Mouse (Mus musculus) small intestine, adult 2 months (tissue): ENCODE data around the gene Otud7a. TPM values are rescaled to one million over a fixed set of nuclear protein-coding genes. Genes with fewer than 3 reads are reported as not detected.
A peak's percentile ranks its signal among the peaks of the same experiment; 100 is the strongest.

Source experiments
- H3K27ac ChIP-seq: fragments of 200-500 bp; 2 replicates; pipeline ENCODE4 v1.5.1; 2012; ENCODE audit warnings: low read depth, low read length, control low read depth, inconsistent platforms; ENCODE audit not compliant: insufficient read depth
- H3K27me3 ChIP-seq: fragments of 200-500 bp; 2 replicates; pipeline ENCODE4 v1.6.1; 2012; ENCODE audit warnings: mild to moderate bottlenecking, moderate library complexity, low read length, inconsistent platforms; ENCODE audit not compliant: control insufficient read depth, insufficient read depth
- H3K36me3 ChIP-seq: fragments of 200-500 bp; 2 replicates; pipeline ENCODE4 v1.6.1; 2012; ENCODE audit warnings: mild to moderate bottlenecking, low read length, control low read depth, inconsistent platforms; ENCODE audit not compliant: control insufficient read depth, insufficient read depth
- H3K4me1 ChIP-seq: fragments of 200-500 bp; 2 replicates; pipeline ENCODE4 v1.6.1; 2012; ENCODE audit warnings: low read length, inconsistent platforms, mixed read lengths; ENCODE audit not compliant: control insufficient read depth, insufficient read depth, insufficient read length
- H3K4me3 ChIP-seq: fragments of 200-500 bp; 2 replicates; pipeline ENCODE4 v1.5.1; 2012; ENCODE audit warnings: low read depth, mild to moderate bottlenecking, control low read depth, inconsistent platforms, low read length, moderate library complexity
- CTCF ChIP-seq: fragments of 200-500 bp; IDR thresholded peaks from 2 replicates; pipeline ENCODE4 v1.5.1; 2012; ENCODE audit warnings: low read depth, mild to moderate bottlenecking, control low read depth, inconsistent platforms, low read length, moderate library complexity, mixed read lengths; ENCODE audit not compliant: insufficient replicate concordance, insufficient read length; ENCODE audit errors: extremely low read depth
- POLR2A ChIP-seq: fragments of 200-500 bp; IDR thresholded peaks from 2 replicates; pipeline ENCODE4 v1.6.1; 2012; ENCODE audit warnings: low read depth, mild to moderate bottlenecking, control low read depth, inconsistent platforms, low read length, moderate library complexity
- WGBS: fragments of 180-500 bp; shearing (Covaris S2); methylation state at CpG from one replicate; pipeline ENCODE4 v1.1.7; 2018; 5-methylcytosine and 5-hydroxymethylcytosine counted together
- polyA plus RNA-seq: library from polyadenylated mRNA; depleted of rRNA; stranded (reverse); fragments of >200 nt; gene quantifications from 2 replicates; pipeline ENCODE4 v1.2.3, GENCODE M21; 2012

Gene Otud7a
- polyA plus RNA-seq, 1 experiment = 0.15 TPM

DNA sequence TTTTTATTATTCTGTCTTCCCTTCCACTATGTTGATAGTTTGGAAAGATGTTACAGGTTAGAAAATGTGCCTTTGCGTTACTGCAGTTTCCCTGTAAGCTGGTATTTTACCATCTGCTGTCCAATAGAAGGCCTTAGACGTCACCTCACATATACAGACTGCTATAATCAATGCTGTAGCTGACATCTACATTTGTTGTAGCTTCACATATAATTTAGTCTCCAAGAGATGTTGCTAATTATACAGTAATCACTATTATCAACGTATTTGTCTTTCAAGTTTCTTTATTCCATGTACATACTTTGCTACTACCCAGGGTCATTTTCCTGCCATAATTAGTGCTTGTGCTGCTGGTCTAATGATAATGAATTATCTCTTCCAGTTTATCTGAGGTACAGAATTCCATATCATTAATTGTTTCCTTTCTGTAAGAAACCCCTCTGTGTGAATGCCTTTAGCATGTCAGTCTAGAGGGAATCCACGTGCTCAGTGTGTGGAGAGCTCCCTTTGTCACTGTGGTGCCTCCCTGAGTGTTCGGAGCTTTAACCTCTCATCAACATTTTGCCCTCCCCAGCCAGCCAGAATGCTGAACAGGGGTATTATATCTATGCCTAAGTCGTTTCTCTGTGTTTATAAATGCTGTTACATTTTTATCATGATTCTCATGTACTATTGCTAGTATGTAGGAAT is 280.6 kb downstream of the Otud7a start:
- Histone ChIP-seq H3K27ac (no peak overlapping the region), H3K4me1 (no peaks in the 10 kb centered on the region), H3K27me3 (no peaks in the 10 kb centered on the region), H3K4me3 (no peak overlapping the region), H3K36me3 (no peaks in the 10 kb centered on the region)
- no peak for TF ChIP-seq CTCF
- TF ChIP-seq POLR2A = no peak
- WGBS = 62% methylated on average over 6 of the region's 6 CpGs

GRCm38 (mm10) chr7:63729605-63730004 is 285.1 kb downstream of the Otud7a start:
- no peaks in the 10 kb centered on the region for H3K36me3 ChIP-seq
- TF ChIP-seq CTCF = no peak
- TF ChIP-seq POLR2A = no peak
- H3K27ac ChIP-seq = no peak overlapping the region
- no peak overlapping the region for H3K4me3 ChIP-seq
- 86% methylated on average over 5 of the region's 5 CpGs for whole genome bisulfite sequencing
- no peaks in the 10 kb centered on the region for H3K4me1 ChIP-seq
- H3K27me3 ChIP-seq = no peaks in the 10 kb centered on the region

GRCm38 (mm10) chr7:63730012-63730411 is 285.5 kb downstream of the Otud7a start:
- no peak overlapping the region for H3K27ac ChIP-seq
- no peaks in the 10 kb centered on the region for H3K4me1 ChIP-seq
- H3K27me3 ChIP-seq = no peaks in the 10 kb centered on the region
- no peaks in the 10 kb centered on the region for H3K36me3 ChIP-seq
- no peak overlapping the region for H3K4me3 ChIP-seq
- no peak for TF ChIP-seq CTCF
- no peak for TF ChIP-seq POLR2A

- H3K4me1 ChIP-seq = no peaks in the 10 kb centered on the region
- H3K27me3 ChIP-seq = no peaks in the 10 kb centered on the region
- H3K27ac ChIP-seq = no peak overlapping the region
- no peak overlapping the region for H3K4me3 ChIP-seq
- WGBS = 51% methylated on average over 4 of the region's 4 CpGs
- TF ChIP-seq CTCF (peak; percentile 28; the same call in 1 of the 2 replicates), POLR2A (no peak)
- no peaks in the 10 kb centered on the region for H3K36me3 ChIP-seq
Observed at GRCm38 (mm10) chr7:63737725-63738124, 293.2 kb downstream of the Otud7a start.

GRCm38 (mm10) chr7:63738142-63738541 is 293.6 kb downstream of the Otud7a start:
- Histone ChIP-seq H3K4me1 (no peaks in the 10 kb centered on the region), H3K27me3 (no peaks in the 10 kb centered on the region), H3K27ac (no peak overlapping the region), H3K4me3 (no peak overlapping the region), H3K36me3 (no peaks in the 10 kb centered on the region)
- WGBS = 72% methylated on average over 1 of the region's 1 CpGs
- TF ChIP-seq CTCF (no peak), POLR2A (no peak)

GRCm38 (mm10) chr7:63743116-63743515 is 298.6 kb downstream of the Otud7a start:
- no peaks in the 10 kb centered on the region for H3K36me3 ChIP-seq
- no peak overlapping the region for H3K27ac ChIP-seq
- 100% methylated on average over 1 of the region's 1 CpGs for WGBS
- H3K4me1 ChIP-seq = no peaks in the 10 kb centered on the region
- H3K27me3 ChIP-seq = no peaks in the 10 kb centered on the region
- TF ChIP-seq POLR2A = no peak
- no peak for TF ChIP-seq CTCF
- no peak overlapping the region for H3K4me3 ChIP-seq

DNA sequence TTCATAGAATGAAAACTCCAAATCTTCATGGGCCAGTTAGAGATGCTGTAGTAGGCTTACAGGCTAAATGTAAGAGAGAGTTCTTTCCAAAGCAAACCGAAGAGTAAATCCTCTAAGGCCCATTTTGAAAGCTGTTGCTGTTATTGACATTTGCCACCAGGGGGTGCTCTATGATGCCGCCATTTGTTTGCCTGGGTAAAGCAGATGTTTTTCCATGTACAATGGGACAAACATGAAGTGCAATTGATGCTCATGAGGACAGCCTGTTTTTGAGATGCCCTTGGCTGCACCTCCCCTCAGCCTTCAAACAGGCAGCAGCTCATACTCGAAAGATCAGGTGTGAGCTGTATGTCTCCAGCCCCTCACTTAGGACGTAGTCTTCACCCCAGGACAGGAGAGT is 307.5 kb downstream of the Otud7a start:
- Histone ChIP-seq H3K36me3 (no peaks in the 10 kb centered on the region), H3K4me3 (no peak overlapping the region), H3K27me3 (peaks cover 17% of the 10 kb centered on the region), H3K27ac (no peak overlapping the region), H3K4me1 (peaks cover 5% of the 10 kb centered on the region; the same call in 1 of the 2 replicates)
- no peak for TF ChIP-seq POLR2A
- peak; percentile 60; the same call in 1 of the 2 replicates for TF ChIP-seq CTCF
- WGBS = 46% methylated on average over 4 of the region's 4 CpGs
